Mouse (Mus musculus) MEL (cell line): Measurements from ENCODE around the gene Scel. TPM values are rescaled to one million over a fixed set of nuclear protein-coding genes. Genes with fewer than 3 reads are reported as not detected.

Experiments used
- DNase-seq: peaks from one replicate; pipeline ENCODE4 v3.0.0; 2011; ENCODE audit warnings: low read depth, low spot score
- H3K27ac ChIP-seq: 2 replicates; pipeline ENCODE4 v1.5.1; 2012; ENCODE audit warnings: low read depth, mild to moderate bottlenecking, control low read depth, low read length, moderate library complexity; ENCODE audit not compliant: control insufficient read depth
- H3K27me3 ChIP-seq, 2 experiments: fragments of 150-350 bp in 1 of 2; sonication (generic) in 1 of 2; 2 replicates each; pipeline ENCODE4 v1.6.1; 2012; ENCODE audit warnings: low read length in 2 of 2, mild to moderate bottlenecking in 2 of 2, improper control_type of control experiment in 1 of 2, moderate library complexity in 1 of 2; ENCODE audit not compliant: insufficient read depth in 2 of 2, control insufficient read depth in 1 of 2
- H3K36me3 ChIP-seq, 2 experiments: 2 replicates each; pipeline ENCODE4 v1.6.1; 2012 to 2014; ENCODE audit warnings: low read length in 2 of 2, improper control_type of control experiment in 1 of 2, inconsistent platforms in 1 of 2, mild to moderate bottlenecking in 1 of 2; ENCODE audit not compliant: insufficient read depth in 2 of 2, control insufficient read depth in 1 of 2
- H3K4me1 ChIP-seq, 2 experiments: fragments of 150-350 bp in 1 of 2; sonication (generic) in 1 of 2; 2 replicates each; pipeline ENCODE4 v1.6.1; 2012; ENCODE audit warnings: low read length in 2 of 2, improper control_type of control experiment in 1 of 2, mild to moderate bottlenecking in 1 of 2; ENCODE audit not compliant: insufficient read depth in 2 of 2, control insufficient read depth in 1 of 2
- H3K4me3 ChIP-seq, 2 experiments: fragments of 150-350 bp in 1 of 2; sonication (generic) in 1 of 2; 2 replicates each; pipeline ENCODE4 v1.5.1; 2012; ENCODE audit warnings: low read depth in 2 of 2, low read length in 2 of 2, mild to moderate bottlenecking in 2 of 2, moderate library complexity in 2 of 2, control low read depth in 1 of 2, improper control_type of control experiment in 1 of 2; ENCODE audit not compliant: control insufficient read depth in 1 of 2, insufficient read depth in 1 of 2
- H3K79me2 ChIP-seq: 2 replicates; pipeline ENCODE4 v1.6.1; 2012; ENCODE audit warnings: mild to moderate bottlenecking, low read length, moderate library complexity; ENCODE audit not compliant: control insufficient read depth, poor library complexity, insufficient read depth
- H3K9ac ChIP-seq: 2 replicates; pipeline ENCODE4 v1.6.1; 2012; ENCODE audit warnings: low read depth, mild to moderate bottlenecking, control low read depth, low read length, moderate library complexity; ENCODE audit not compliant: control insufficient read depth, poor library complexity, severe bottlenecking
- H3K9me3 ChIP-seq: fragments of 150-350 bp; sonication (generic); replicated peaks from 2 replicates; pipeline ENCODE4 v1.6.1; 2012; ENCODE audit warnings: mild to moderate bottlenecking, low read length, improper control_type of control experiment, moderate library complexity; ENCODE audit not compliant: insufficient read depth
- BHLHE40 ChIP-seq: IDR thresholded peaks from 2 replicates; pipeline ENCODE4 v1.6.1; 2012; ENCODE audit warnings: low read depth, mild to moderate bottlenecking, inconsistent platforms, low read length, improper control_type of control experiment, borderline replicate concordance
- CHD1 ChIP-seq: IDR thresholded peaks from 2 replicates; pipeline ENCODE4 v1.6.1; 2012; ENCODE audit warnings: low read depth, mild to moderate bottlenecking, inconsistent platforms, low read length, improper control_type of control experiment
- CHD2 ChIP-seq: IDR thresholded peaks from 2 replicates; pipeline ENCODE4 v1.6.1; 2011; ENCODE audit warnings: low read length, improper control_type of control experiment
- CTCF ChIP-seq, 3 experiments: IDR thresholded peaks in 2 of 3; conservative IDR thresholded peaks in 1 of 3; 2 replicates each; pipeline ENCODE4 v1.5.1; 2011 to 2012; ENCODE audit warnings: low read length in 3 of 3, low read depth in 2 of 3, mild to moderate bottlenecking in 2 of 3, improper control_type of control experiment in 1 of 3, inconsistent platforms in 1 of 3, mixed read lengths in 1 of 3, moderate library complexity in 1 of 3; ENCODE audit not compliant: control insufficient read depth in 1 of 3, insufficient read depth in 1 of 3, poor library complexity in 1 of 3, severe bottlenecking in 1 of 3
- ELF1 ChIP-seq: IDR thresholded peaks from 2 replicates; pipeline ENCODE4 v1.6.1; 2014; ENCODE audit warnings: low read depth, mild to moderate bottlenecking, inconsistent platforms, low read length, improper control_type of control experiment, moderate library complexity
- EP300 ChIP-seq, 2 experiments: IDR thresholded peaks; 2 replicates each; pipeline ENCODE4 v1.6.1; 2011; ENCODE audit warnings: improper control_type of control experiment in 2 of 2, low read length in 2 of 2, low read depth in 1 of 2, mild to moderate bottlenecking in 1 of 2
- ETS1 ChIP-seq: IDR thresholded peaks from 2 replicates; pipeline ENCODE4 v1.6.1; 2012; ENCODE audit warnings: low read depth, mild to moderate bottlenecking, inconsistent platforms, low read length, improper control_type of control experiment, moderate library complexity
- GABPA ChIP-seq: IDR thresholded peaks from 2 replicates; pipeline ENCODE4 v1.6.1; 2012; ENCODE audit warnings: low read depth, mild to moderate bottlenecking, inconsistent platforms, low read length, improper control_type of control experiment, moderate library complexity
- GATA1 ChIP-seq: IDR thresholded peaks from 2 replicates; pipeline ENCODE4 v1.6.1; 2011; ENCODE audit warnings: low read depth, low read length, improper control_type of control experiment
- HCFC1 ChIP-seq: IDR thresholded peaks from 2 replicates; pipeline ENCODE4 v1.6.1; 2012; ENCODE audit warnings: low read depth, mild to moderate bottlenecking, inconsistent platforms, low read length, improper control_type of control experiment, moderate library complexity
- MAFK ChIP-seq: IDR thresholded peaks from 2 replicates; pipeline ENCODE4 v1.6.1; 2011; ENCODE audit warnings: low read depth, mild to moderate bottlenecking, low read length, improper control_type of control experiment, borderline replicate concordance
- MAZ ChIP-seq: IDR thresholded peaks from 2 replicates; pipeline ENCODE4 v1.6.1; 2012; ENCODE audit warnings: low read depth, mild to moderate bottlenecking, inconsistent platforms, low read length, improper control_type of control experiment
- MXI1 ChIP-seq: IDR thresholded peaks from 2 replicates; pipeline ENCODE4 v1.6.1; 2011; ENCODE audit warnings: mild to moderate bottlenecking, low read depth, low read length, improper control_type of control experiment
- MYC ChIP-seq: IDR thresholded peaks from 2 replicates; pipeline ENCODE4 v1.6.1; 2011; ENCODE audit warnings: low read depth, mild to moderate bottlenecking, low read length, improper control_type of control experiment, moderate library complexity
- NELFE ChIP-seq: IDR thresholded peaks from 2 replicates; pipeline ENCODE4 v1.6.1; 2011; ENCODE audit warnings: low read depth, low read length, improper control_type of control experiment
- NRF1 ChIP-seq: IDR thresholded peaks from 2 replicates; pipeline ENCODE4 v1.6.1; 2014; ENCODE audit warnings: low read depth, mild to moderate bottlenecking, inconsistent platforms, low read length, improper control_type of control experiment, moderate library complexity; ENCODE audit not compliant: poor library complexity, insufficient read depth, severe bottlenecking
- POLR2A ChIP-seq, 2 experiments: IDR thresholded peaks; 2 replicates each; pipeline ENCODE4 v1.6.1; 2011 to 2012; ENCODE audit warnings: low read length in 2 of 2, mild to moderate bottlenecking in 2 of 2, control low read depth in 1 of 2, improper control_type of control experiment in 1 of 2, low read depth in 1 of 2, moderate library complexity in 1 of 2; ENCODE audit not compliant: control insufficient read depth in 1 of 2, insufficient read depth in 1 of 2, poor library complexity in 1 of 2
- POLR2AphosphoS5 ChIP-seq: IDR thresholded peaks from 2 replicates; pipeline ENCODE4 v1.6.1; 2012; ENCODE audit warnings: low read depth, borderline replicate concordance, mild to moderate bottlenecking, inconsistent platforms, low read length, moderate library complexity, mixed read lengths
- RAD21 ChIP-seq: IDR thresholded peaks from 2 replicates; pipeline ENCODE4 v1.6.1; 2011; ENCODE audit warnings: mild to moderate bottlenecking, low read depth, low read length, improper control_type of control experiment
- RCOR1 ChIP-seq: IDR thresholded peaks from 2 replicates; pipeline ENCODE4 v1.6.1; 2012; ENCODE audit warnings: low read depth, mild to moderate bottlenecking, inconsistent platforms, low read length, improper control_type of control experiment
- SIN3A ChIP-seq: IDR thresholded peaks from 2 replicates; pipeline ENCODE4 v1.6.1; 2012; ENCODE audit warnings: low read length, improper control_type of control experiment, inconsistent platforms
- SMC3 ChIP-seq: IDR thresholded peaks from 2 replicates; pipeline ENCODE4 v1.6.1; 2011; ENCODE audit warnings: low read depth, low read length, improper control_type of control experiment
- TBP ChIP-seq: IDR thresholded peaks from 2 replicates; pipeline ENCODE4 v1.8.0; 2011; ENCODE audit warnings: low read depth, low read length, improper control_type of control experiment
- TCF12 ChIP-seq: IDR thresholded peaks from 2 replicates; pipeline ENCODE4 v1.6.1; 2014; ENCODE audit warnings: low read depth, mild to moderate bottlenecking, inconsistent platforms, low read length, improper control_type of control experiment, moderate library complexity
- UBTF ChIP-seq: IDR thresholded peaks from 2 replicates; pipeline ENCODE4 v1.6.1; 2012; ENCODE audit warnings: low read depth, mild to moderate bottlenecking, inconsistent platforms, low read length, improper control_type of control experiment, moderate library complexity, borderline replicate concordance; ENCODE audit not compliant: insufficient read depth
- USF1 ChIP-seq: IDR thresholded peaks from 2 replicates; pipeline ENCODE4 v1.6.1; 2014; ENCODE audit warnings: low read depth, mild to moderate bottlenecking, inconsistent platforms, low read length, improper control_type of control experiment, moderate library complexity
- USF2 ChIP-seq, 2 experiments: IDR thresholded peaks; 2 replicates each; pipeline ENCODE4 v1.6.1; 2011 to 2012; ENCODE audit warnings: improper control_type of control experiment in 2 of 2, low read length in 2 of 2, borderline replicate concordance in 1 of 2, inconsistent platforms in 1 of 2, low read depth in 1 of 2, mild to moderate bottlenecking in 1 of 2; ENCODE audit not compliant: insufficient read depth in 1 of 2
- ZC3H11A ChIP-seq: IDR thresholded peaks from 2 replicates; pipeline ENCODE4 v1.6.1; 2012; ENCODE audit warnings: low read depth, mild to moderate bottlenecking, inconsistent platforms, low read length, improper control_type of control experiment
- ZKSCAN1 ChIP-seq: IDR thresholded peaks from 2 replicates; pipeline ENCODE4 v1.6.1; 2012; ENCODE audit warnings: low read depth, mild to moderate bottlenecking, inconsistent platforms, low read length, improper control_type of control experiment, moderate library complexity
- polyA plus RNA-seq, 2 experiments: library from polyadenylated mRNA; stranded (reverse) in 1 of 2; unstranded in 1 of 2; fragments of >175 nt in 1 of 2; fragments of >200 nt in 1 of 2; gene quantifications; 2 replicates each; pipeline versions ENCODE4 v1.2.1 to v1.2.4; 2012; ENCODE audit warnings: low replicate concordance in 2 of 2, low read depth in 1 of 2; ENCODE audit not compliant: insufficient read length in 2 of 2, insufficient read depth in 1 of 2, missing spikeins in 1 of 2
- total RNA-seq: library from RNA; depleted of rRNA; stranded (reverse); fragments of 300-350 nt; gene quantifications from 2 replicates; pipeline ENCODE4 v1.2.3, GENCODE M21; 2012

The Scel gene
- total and polyA plus RNA-seq, 3 experiments = not detected

DNA sequence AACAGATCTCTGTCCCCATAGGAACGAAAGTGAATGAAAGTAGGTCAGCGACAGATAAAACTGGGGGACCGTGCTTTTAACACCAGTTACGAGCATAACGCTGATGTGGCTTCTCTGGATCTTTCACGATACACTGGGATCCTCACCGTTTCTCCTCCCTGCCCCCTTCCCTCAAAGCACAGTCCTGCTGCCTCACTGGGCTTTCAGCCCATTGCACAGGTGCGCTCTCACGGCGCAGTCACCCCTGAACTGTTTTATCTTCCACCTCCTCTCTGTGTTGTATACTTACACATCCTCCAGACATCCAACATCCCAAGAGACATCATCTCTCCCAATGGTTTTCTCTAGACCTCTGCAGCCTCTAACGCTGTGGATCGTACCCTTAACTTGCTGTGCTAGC lies 33.1 kb downstream of the Scel start:
- Histone ChIP-seq H3K36me3 (no peaks in the 10 kb centered on the region), H3K4me3 (no peak overlapping the region), H3K27ac (no peak overlapping the region), H3K27me3 (no peaks in the 10 kb centered on the region), H3K9ac (no peak overlapping the region), H3K79me2 (no peaks in the 10 kb centered on the region), H3K9me3 (no peaks in the 10 kb centered on the region), H3K4me1 (no peaks in the 10 kb centered on the region)
- TF ChIP-seq UBTF (no peak), CTCF (IDR thresholded peaks at IDR 0.05 in 2 of 3, conservative IDR thresholded peaks at IDR 0.05 in 1 of 3; ENCODE audit: control insufficient read depth in 1 of 3, insufficient read depth in 1 of 3, low read depth in 2 of 3, low read length in 3 of 3, poor library complexity in 1 of 3, severe bottlenecking in 1 of 3) (no peak), USF2 (IDR thresholded peaks at IDR 0.05; ENCODE audit: borderline replicate concordance in 1 of 2, insufficient read depth in 1 of 2, low read depth in 1 of 2, low read length in 2 of 2) (no peak), USF1 (no peak), BHLHE40 (no peak), MAZ (no peak), ZC3H11A (no peak), RAD21 (no peak), GABPA (no peak), RCOR1 (no peak), POLR2AphosphoS5 (no peak), POLR2A (IDR thresholded peaks at IDR 0.05; ENCODE audit: control insufficient read depth in 1 of 2, insufficient read depth in 1 of 2, low read depth in 1 of 2, low read length in 2 of 2, poor library complexity in 1 of 2) (no peak), ETS1 (no peak), ELF1 (no peak), MXI1 (no peak), NELFE (no peak), MYC (no peak), CHD2 (no peak)
- DNase-seq = no peak

DNA sequence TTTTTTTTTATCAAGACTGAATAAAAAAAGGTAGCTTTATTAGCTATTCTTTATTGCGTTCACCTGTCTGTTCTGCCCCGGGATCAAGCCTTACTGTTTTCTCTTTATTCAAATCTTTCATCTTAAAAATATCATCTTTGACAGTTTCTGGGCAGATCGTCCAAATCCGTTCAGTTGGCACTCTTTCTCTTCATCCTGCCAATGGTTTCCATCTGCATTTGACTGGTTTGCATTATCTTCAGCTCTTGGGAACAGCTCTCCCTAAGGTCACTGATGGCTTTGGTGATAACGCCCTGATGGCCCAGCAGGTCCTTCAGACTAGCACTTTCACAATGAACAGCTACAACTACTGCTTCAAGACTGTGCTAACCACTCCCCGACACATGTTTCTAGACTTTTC lies 35.1 kb downstream of the Scel start:
- Histone ChIP-seq H3K36me3 (no peaks in the 10 kb centered on the region), H3K79me2 (no peaks in the 10 kb centered on the region), H3K9ac (no peak overlapping the region), H3K27me3 (no peaks in the 10 kb centered on the region), H3K4me1 (no peaks in the 10 kb centered on the region), H3K4me3 (no peak overlapping the region), H3K9me3 (no peaks in the 10 kb centered on the region), H3K27ac (no peak overlapping the region)
- no peak for DNase-seq
- no peak for TF ChIP-seq MXI1
- TF ChIP-seq MAFK = no peak
- no peak for TF ChIP-seq SMC3
- TF ChIP-seq HCFC1 = no peak
- TF ChIP-seq NRF1 = no peak
- no peak for TF ChIP-seq ZC3H11A
- TF ChIP-seq ETS1 = no peak
- no peak for TF ChIP-seq GATA1
- no peak for TF ChIP-seq CHD2
- no peak for TF ChIP-seq TBP
- no peak for TF ChIP-seq MYC
- no peak for TF ChIP-seq ZKSCAN1
- TF ChIP-seq TCF12 = no peak
- no peak for TF ChIP-seq CHD1
- TF ChIP-seq POLR2AphosphoS5 = no peak
- no peak for TF ChIP-seq SIN3A
- TF ChIP-seq EP300 (IDR thresholded peaks at IDR 0.05; ENCODE audit: low read depth in 1 of 2, low read length in 2 of 2) = no peak
